Mouse (Mus musculus): ENCODE results near the gene Rab31.

GRCm38 (mm10) chr17:65783182-65784161 lies 10.9 kb upstream of the Rab31 start:
- no peak for TF ChIP-seq POLR2A (IDR thresholded peaks at IDR 0.05; ENCODE audit: control insufficient read depth, low read depth, low read length)
- TF ChIP-seq CTCF (IDR thresholded peaks at IDR 0.05; ENCODE audit: control insufficient read depth, insufficient read depth, insufficient replicate concordance, low read depth, low read length), result no peak
